Mouse (Mus musculus) small intestine, adult 2 months (tissue): ENCODE measurements around the gene Zfp566.

Experiments
- CTCF ChIP-seq: fragments of 200-500 bp; IDR thresholded peaks from 2 replicates; pipeline ENCODE4 v1.5.1; 2012; ENCODE audit warnings: low read depth, mild to moderate bottlenecking, control low read depth, inconsistent platforms, low read length, moderate library complexity, mixed read lengths; ENCODE audit not compliant: insufficient replicate concordance, insufficient read length; ENCODE audit errors: extremely low read depth
- POLR2A ChIP-seq: fragments of 200-500 bp; IDR thresholded peaks from 2 replicates; pipeline ENCODE4 v1.6.1; 2012; ENCODE audit warnings: low read depth, mild to moderate bottlenecking, control low read depth, inconsistent platforms, low read length, moderate library complexity

GRCm38 (mm10) chr7:30028572-30028971, 61.8 kb downstream of the Zfp566 start:
- TF ChIP-seq CTCF (no peak), POLR2A (no peak)
